Mouse (Mus musculus): ENCODE data around the gene Chmp4b. TPM values are rescaled to one million over a fixed set of nuclear protein-coding genes. Genes with fewer than 3 reads are reported as not detected.
A peak's percentile ranks its signal among the peaks of the same experiment; 100 is the strongest.

Chmp4b gene
- polyA plus RNA-seq, 1 experiment = 150 TPM

GRCm38 (mm10) chr2:154656710-154657485, 5.4 kb downstream of the Chmp4b start:
- H3K27ac ChIP-seq (ENCODE audit: insufficient read depth, low read length) = peak overlapping the region; percentile 82
- peaks cover 8% of the 10 kb centered on the region; the same call in 1 of the 2 replicates for H3K4me1 ChIP-seq (ENCODE audit: control insufficient read depth, insufficient read depth, low read length)
- TF ChIP-seq CTCF (IDR thresholded peaks at IDR 0.05; ENCODE audit: borderline replicate concordance, insufficient read depth, low read length) = no peak
- TF ChIP-seq POLR2A (IDR thresholded peaks at IDR 0.05; ENCODE audit: low read depth, low read length) = peak; percentile 62
- H3K4me3 ChIP-seq (ENCODE audit: insufficient read depth, low read length) = peak overlapping the region; percentile 96

- H3K27ac ChIP-seq (ENCODE audit: insufficient read depth, low read length) = peak overlapping the region; percentile 82
- peak overlapping the region; percentile 96 for H3K4me3 ChIP-seq (ENCODE audit: insufficient read depth, low read length)
- TF ChIP-seq POLR2A (IDR thresholded peaks at IDR 0.05; ENCODE audit: low read depth, low read length) = peak; percentile 69
- TF ChIP-seq CTCF (IDR thresholded peaks at IDR 0.05; ENCODE audit: borderline replicate concordance, insufficient read depth, low read length) = no peak
- H3K4me1 ChIP-seq (ENCODE audit: control insufficient read depth, insufficient read depth, low read length) = peaks cover 8% of the 10 kb centered on the region; the same call in 1 of the 2 replicates
Observed at GRCm38 (mm10) chr2:154657486-154658237, 6.2 kb downstream of the Chmp4b start.

GRCm38 (mm10) chr2:154659070-154659469, 7.6 kb downstream of the Chmp4b start:
- peaks cover 8% of the 10 kb centered on the region; the same call in 1 of the 2 replicates for H3K4me1 ChIP-seq (ENCODE audit: control insufficient read depth, insufficient read depth, low read length)
- peak overlapping the region; percentile 96 for H3K4me3 ChIP-seq (ENCODE audit: insufficient read depth, low read length)

DNA sequence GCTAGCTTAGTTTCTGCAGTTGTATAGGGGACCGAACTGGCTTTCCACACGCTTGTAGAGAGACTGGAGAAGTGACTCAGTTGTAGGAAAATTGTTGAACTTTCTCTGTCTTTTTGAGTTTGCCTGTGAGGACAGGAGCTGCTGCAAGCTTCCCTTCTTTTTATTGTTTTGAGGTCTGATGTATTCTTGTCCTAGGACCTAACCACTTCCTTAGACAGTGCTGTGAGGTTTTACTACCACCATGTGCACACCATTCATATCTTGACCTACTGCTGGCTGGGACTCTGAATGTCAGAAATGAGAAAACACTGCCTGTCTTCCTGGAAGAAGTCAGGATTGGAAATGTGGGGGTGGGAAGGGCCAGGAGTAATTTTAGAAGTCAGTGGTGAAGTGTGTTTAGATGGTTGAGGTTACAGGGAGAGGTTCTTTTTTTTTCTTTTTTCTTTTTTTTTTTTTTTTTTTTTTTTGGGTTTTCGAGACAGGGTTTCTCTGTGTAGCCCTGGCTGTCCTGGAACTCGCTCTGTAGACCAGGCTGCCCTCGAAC, 8.1 kb downstream of the Chmp4b start:
- Histone ChIP-seq H3K27ac (ENCODE audit: insufficient read depth, low read length) (no peak overlapping the region), H3K4me1 (ENCODE audit: control insufficient read depth, insufficient read depth, low read length) (peaks cover 8% of the 10 kb centered on the region; the same call in 1 of the 2 replicates), H3K4me3 (ENCODE audit: insufficient read depth, low read length) (0 out of 2 replicates have a peak overlapping the region, but pooled peaks have one; percentile 96)
- no peak for TF ChIP-seq CTCF (IDR thresholded peaks at IDR 0.05; ENCODE audit: borderline replicate concordance, insufficient read depth, low read length)
- no peak for TF ChIP-seq POLR2A (IDR thresholded peaks at IDR 0.05; ENCODE audit: low read depth, low read length)

More at GRCm38 (mm10) chr2:154659070-154659469, 7.6 kb downstream of the Chmp4b start:
- TF ChIP-seq POLR2A (IDR thresholded peaks at IDR 0.05; ENCODE audit: low read depth, low read length) (no peak), CTCF (IDR thresholded peaks at IDR 0.05; ENCODE audit: borderline replicate concordance, insufficient read depth, low read length) (no peak)
- no peak overlapping the region for H3K27ac ChIP-seq (ENCODE audit: insufficient read depth, low read length)

DNA sequence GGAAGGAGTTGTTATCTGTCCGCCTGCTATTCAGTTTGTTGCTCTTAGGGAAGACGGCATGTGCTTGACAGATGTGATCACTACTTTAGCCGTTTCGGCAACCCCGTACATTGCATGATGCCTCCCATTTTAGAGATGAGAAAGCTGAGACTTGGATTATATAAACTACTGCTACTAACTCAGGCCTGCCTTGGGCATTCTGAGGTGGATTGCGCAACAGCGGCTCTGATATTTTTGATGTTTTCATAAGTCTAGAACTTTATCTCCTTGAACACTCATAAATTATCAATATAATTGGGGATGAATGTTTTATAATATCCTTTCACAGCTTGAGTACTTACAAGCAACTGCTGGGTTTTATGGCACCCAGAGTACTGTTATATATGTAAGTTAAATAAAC, 17.2 kb downstream of the Chmp4b start:
- no peak overlapping the region for H3K27ac ChIP-seq (ENCODE audit: insufficient read depth, low read length)

GRCm38 (mm10) chr2:154670106-154670505, 18.6 kb downstream of the Chmp4b start:
- no peak for TF ChIP-seq CTCF (IDR thresholded peaks at IDR 0.05; ENCODE audit: borderline replicate concordance, insufficient read depth, low read length)
- no peak for TF ChIP-seq POLR2A (IDR thresholded peaks at IDR 0.05; ENCODE audit: low read depth, low read length)
- no peak overlapping the region for H3K27ac ChIP-seq (ENCODE audit: insufficient read depth, low read length)
- no peak overlapping the region for H3K4me3 ChIP-seq (ENCODE audit: insufficient read depth, low read length)
- 0 out of 2 replicates have a peak, but pooled peaks cover 6% of the 10 kb centered on the region for H3K4me1 ChIP-seq (ENCODE audit: control insufficient read depth, insufficient read depth, low read length)

More for the DNA sequence above, 17.2 kb downstream of the Chmp4b start:
- Histone ChIP-seq H3K4me3 (ENCODE audit: insufficient read depth, low read length) (no peak overlapping the region), H3K4me1 (ENCODE audit: control insufficient read depth, insufficient read depth, low read length) (0 out of 2 replicates have a peak, but pooled peaks cover 6% of the 10 kb centered on the region)
- TF ChIP-seq CTCF (IDR thresholded peaks at IDR 0.05; ENCODE audit: borderline replicate concordance, insufficient read depth, low read length) = no peak
- no peak for TF ChIP-seq POLR2A (IDR thresholded peaks at IDR 0.05; ENCODE audit: low read depth, low read length)

DNA sequence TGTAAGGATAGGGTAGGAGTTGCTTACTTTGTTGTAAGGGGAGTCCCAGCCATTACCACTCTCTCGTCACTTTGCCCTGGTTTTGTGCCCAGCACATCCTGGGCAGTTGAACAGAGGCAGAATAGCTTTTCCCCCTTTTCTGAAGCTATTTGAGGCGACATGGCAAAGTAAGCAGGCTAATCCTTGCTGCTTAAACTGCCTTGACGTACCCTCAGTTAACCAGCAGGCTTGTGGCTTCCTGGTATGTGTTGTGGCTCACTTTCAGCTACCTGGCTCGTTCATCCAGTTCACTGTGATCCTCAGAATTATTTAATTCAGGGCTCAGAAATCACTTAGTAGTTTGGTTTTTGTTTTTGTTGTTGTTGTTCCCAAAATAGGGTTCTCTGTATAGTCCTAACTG, 19.2 kb downstream of the Chmp4b start:
- Histone ChIP-seq H3K27ac (ENCODE audit: insufficient read depth, low read length) (no peak overlapping the region), H3K4me1 (ENCODE audit: control insufficient read depth, insufficient read depth, low read length) (0 out of 2 replicates have a peak, but pooled peaks cover 6% of the 10 kb centered on the region), H3K4me3 (ENCODE audit: insufficient read depth, low read length) (no peak overlapping the region)
- TF ChIP-seq POLR2A (IDR thresholded peaks at IDR 0.05; ENCODE audit: low read depth, low read length) = no peak
- no peak for TF ChIP-seq CTCF (IDR thresholded peaks at IDR 0.05; ENCODE audit: borderline replicate concordance, insufficient read depth, low read length)

DNA sequence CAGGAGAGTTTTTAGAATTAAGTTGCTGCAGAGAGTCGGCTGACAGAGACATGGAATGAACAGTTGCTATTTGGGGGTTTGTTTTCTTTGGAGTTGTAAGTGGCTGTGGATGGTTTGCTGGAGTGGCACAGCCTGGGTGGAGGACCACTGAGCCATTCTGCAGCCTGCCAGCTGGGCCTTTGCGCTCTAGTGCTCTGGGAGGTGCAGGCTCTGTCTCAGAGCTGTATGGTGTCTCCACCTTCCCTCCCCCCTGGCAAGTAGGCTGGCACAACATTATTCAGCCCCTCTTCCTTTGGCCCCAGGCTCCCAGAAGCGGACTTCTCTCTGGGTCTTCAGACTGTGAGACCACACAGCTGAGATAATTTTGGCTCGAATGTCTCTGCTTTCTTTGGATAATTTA, 22.5 kb downstream of the Chmp4b start:
- no peak overlapping the region for H3K4me3 ChIP-seq (ENCODE audit: insufficient read depth, low read length)
- no peaks in the 10 kb centered on the region; the same call in 1 of the 2 replicates for H3K4me1 ChIP-seq (ENCODE audit: control insufficient read depth, insufficient read depth, low read length)
- TF ChIP-seq POLR2A (IDR thresholded peaks at IDR 0.05; ENCODE audit: low read depth, low read length) (no peak), CTCF (IDR thresholded peaks at IDR 0.05; ENCODE audit: borderline replicate concordance, insufficient read depth, low read length) (no peak)
- H3K27ac ChIP-seq (ENCODE audit: insufficient read depth, low read length) = no peak overlapping the region
